Mouse (Mus musculus) layer of hippocampus, adult 11-12 months (tissue): ENCODE results near the gene Fyco1.
"Not testable (repeated sequence)": the region's sequence is repeated elsewhere in the genome, so short reads cannot be mapped to it uniquely, and the experiment has no call there.

ENCODE experiments used
- DNase-seq: peaks from one replicate; pipeline ENCODE4 v3.0.0; 2022; ENCODE audit warnings: low spot score

The Fyco1 gene

GRCm38 (mm10) chr9:123814821-123815220 is 36.9 kb downstream of the Fyco1 start:
- DNase-seq, result no peak

GRCm38 (mm10) chr9:123814326-123814725 is 37.4 kb downstream of the Fyco1 start:
- no peak for DNase-seq

GRCm38 (mm10) chr9:123811831-123812230 is 39.9 kb downstream of the Fyco1 start:
- DNase-seq, result no peak

GRCm38 (mm10) chr9:123808583-123808982 is 43.1 kb downstream of the Fyco1 start:
- DNase-seq, result no peak

GRCm38 (mm10) chr9:123806267-123806666 is 45.4 kb downstream of the Fyco1 start, which contains the start of gene Cxcr6:
Cxcr6 (plus strand) TSS chr9:123806475.
- DNase-seq, result no peak

GRCm38 (mm10) chr9:123805241-123805640 is 46.5 kb downstream of the Fyco1 start:
- no peak for DNase-seq

- no peak for DNase-seq
Measured at GRCm38 (mm10) chr9:123802896-123803295, 48.8 kb downstream of the Fyco1 start.

GRCm38 (mm10) chr9:123802421-123802820 is 49.3 kb downstream of the Fyco1 start:
- no peak for DNase-seq

GRCm38 (mm10) chr9:123801527-123801926 is 50.2 kb downstream of the Fyco1 start:
- no peak for DNase-seq

GRCm38 (mm10) chr9:123796174-123796573 is 55.5 kb downstream of the Fyco1 start:
- DNase-seq, result peak; percentile 53

- DNase-seq, result no peak
Measured at GRCm38 (mm10) chr9:123788855-123789529, 62.7 kb downstream of the Fyco1 start.

- not testable (repeated sequence) for DNase-seq
Measured at GRCm38 (mm10) chr9:123773299-123773698, 78.4 kb downstream of the Fyco1 start.

GRCm38 (mm10) chr9:123769532-123769931 is 82.2 kb downstream of the Fyco1 start:
- DNase-seq, result peak; percentile 10

GRCm38 (mm10) chr9:123768443-123768842 is 83.3 kb downstream of the Fyco1 start:
- DNase-seq, result no peak

GRCm38 (mm10) chr9:123766996-123767395 is 84.7 kb downstream of the Fyco1 start:
- DNase-seq, result no peak

GRCm38 (mm10) chr9:123763771-123764170 is 87.9 kb downstream of the Fyco1 start:
- DNase-seq, result no peak

GRCm38 (mm10) chr9:123762886-123763285 is 88.8 kb downstream of the Fyco1 start:
- no peak for DNase-seq

- DNase-seq, result no peak
Measured at GRCm38 (mm10) chr9:123760806-123761205, 90.9 kb downstream of the Fyco1 start.

GRCm38 (mm10) chr9:123758645-123759044 is 93.1 kb downstream of the Fyco1 start:
- DNase-seq, result no peak

- DNase-seq, result no peak
Measured at GRCm38 (mm10) chr9:123758156-123758555, 93.5 kb downstream of the Fyco1 start.

- no peak for DNase-seq
Measured at GRCm38 (mm10) chr9:123757326-123757725, 94.4 kb downstream of the Fyco1 start.

- DNase-seq, result no peak
Measured at GRCm38 (mm10) chr9:123756752-123757151, 94.9 kb downstream of the Fyco1 start.

- DNase-seq, result no peak
Measured at GRCm38 (mm10) chr9:123754333-123754732, 97.4 kb downstream of the Fyco1 start.

GRCm38 (mm10) chr9:123749687-123750086 is 102.0 kb downstream of the Fyco1 start:
- not testable (repeated sequence) for DNase-seq
